Mouse (Mus musculus): ENCODE measurements around the gene Cdr2l.
"Not testable (repeated sequence)": the region's sequence is repeated elsewhere in the genome, so short reads cannot be mapped to it uniquely, and the experiment has no call there.

Gene Cdr2l

DNA sequence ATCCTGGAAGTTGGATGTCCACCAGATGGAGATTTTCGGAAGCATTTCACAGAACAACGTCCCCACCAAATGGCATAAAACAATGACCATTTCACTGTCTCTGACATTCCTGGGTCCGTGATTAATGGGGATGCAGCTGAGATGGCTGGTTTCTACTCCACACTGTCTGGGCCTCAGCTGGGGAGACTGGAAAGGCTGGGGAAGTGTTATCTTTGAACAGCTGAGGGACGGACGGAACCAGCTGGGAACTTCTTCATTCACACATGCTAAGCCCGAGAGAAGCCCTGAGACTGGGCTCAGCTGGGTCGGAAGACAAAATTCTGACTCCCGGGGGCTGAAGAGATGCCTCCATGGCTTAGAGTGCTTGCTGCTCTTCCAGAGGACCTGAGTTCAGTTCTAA, 10.4 kb upstream of the Cdr2l start:
- DNase-seq (ENCODE audit: low read depth, low spot score): no peak

DNA sequence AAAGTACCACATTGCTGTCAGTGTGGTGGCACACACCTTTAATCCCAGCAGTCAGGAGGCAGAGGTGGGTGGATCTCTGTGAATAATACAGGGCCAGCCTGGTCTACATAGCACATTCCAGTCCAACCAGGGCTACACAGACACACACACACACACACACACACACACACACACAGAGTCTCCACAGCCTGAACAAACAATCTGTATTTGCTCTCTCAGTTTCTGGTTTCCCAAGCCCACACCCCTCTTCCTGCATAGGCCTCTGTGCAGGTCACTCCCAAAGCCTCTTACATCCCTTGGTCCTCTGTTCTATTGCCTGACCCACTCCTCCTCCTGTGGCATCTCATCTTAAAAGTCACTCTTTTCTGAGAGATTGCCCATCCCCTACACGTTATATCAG, 9.7 kb upstream of the Cdr2l start:
- DNase-seq (ENCODE audit: low read depth, low spot score): no peak

DNA sequence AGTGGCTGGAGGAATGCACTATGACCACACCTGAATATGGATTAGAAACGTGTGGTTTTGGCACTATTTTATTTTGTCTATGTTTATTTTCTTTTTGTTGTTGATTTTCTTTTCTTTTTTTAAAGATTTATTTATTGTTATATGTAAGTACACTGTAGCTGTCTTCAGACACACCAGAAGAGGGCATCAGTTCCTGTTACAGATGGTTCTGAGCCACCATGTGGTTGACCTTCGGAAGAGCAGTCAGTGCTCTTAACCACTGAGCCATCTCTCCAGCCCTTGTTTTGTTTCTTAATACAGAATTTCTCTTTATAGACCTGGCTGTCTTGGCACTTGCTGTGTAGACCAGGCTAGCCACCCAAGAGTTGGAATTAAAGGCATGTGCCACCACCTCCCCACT, 9.0 kb upstream of the Cdr2l start:
- DNase-seq (ENCODE audit: low read depth, low spot score): peak; percentile 23

DNA sequence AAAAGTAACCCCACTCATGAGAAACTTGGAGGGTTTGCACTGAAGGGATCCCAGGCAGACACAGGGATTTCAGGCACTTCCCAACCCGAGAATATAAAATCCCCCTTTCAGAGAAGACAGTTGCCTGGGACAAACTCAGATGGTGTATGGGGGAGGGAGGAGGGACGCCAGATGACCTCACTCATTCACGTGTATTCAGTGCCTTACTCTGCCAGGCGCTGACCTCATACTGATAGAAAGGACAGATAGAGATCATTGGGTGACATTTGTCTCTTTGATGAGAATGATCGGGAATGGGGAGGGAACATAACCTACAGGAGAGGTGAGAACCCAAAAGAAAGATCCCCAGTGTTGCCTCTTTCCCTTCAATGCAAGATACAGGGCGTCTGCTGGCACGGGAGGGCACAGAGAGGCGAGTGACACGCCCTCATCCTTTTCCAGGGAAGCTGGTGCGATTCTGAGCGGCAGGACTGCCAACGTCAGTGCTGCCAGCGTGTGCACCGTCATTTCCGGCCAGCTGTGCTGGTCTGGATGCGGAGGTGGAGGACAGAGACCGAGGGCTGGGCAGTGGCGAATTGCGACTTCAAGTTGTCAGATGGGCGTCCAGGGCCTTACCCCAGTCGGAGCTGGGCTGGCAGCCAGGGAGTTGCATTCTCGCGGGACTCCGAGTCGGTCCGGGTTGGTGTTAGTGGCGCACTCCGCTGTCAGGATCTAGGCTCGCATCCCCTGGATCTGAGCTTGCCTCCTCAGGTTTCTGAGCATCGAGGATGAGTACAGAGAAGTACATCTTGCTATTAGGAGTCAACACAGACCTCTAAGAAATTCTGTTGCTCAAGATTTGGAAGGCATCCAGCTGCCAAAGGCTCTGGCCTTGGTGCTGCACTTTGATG, 7.7 kb upstream of the Cdr2l start:
- peak; percentile 89 for DNase-seq (ENCODE audit: low read depth, low spot score)

DNA sequence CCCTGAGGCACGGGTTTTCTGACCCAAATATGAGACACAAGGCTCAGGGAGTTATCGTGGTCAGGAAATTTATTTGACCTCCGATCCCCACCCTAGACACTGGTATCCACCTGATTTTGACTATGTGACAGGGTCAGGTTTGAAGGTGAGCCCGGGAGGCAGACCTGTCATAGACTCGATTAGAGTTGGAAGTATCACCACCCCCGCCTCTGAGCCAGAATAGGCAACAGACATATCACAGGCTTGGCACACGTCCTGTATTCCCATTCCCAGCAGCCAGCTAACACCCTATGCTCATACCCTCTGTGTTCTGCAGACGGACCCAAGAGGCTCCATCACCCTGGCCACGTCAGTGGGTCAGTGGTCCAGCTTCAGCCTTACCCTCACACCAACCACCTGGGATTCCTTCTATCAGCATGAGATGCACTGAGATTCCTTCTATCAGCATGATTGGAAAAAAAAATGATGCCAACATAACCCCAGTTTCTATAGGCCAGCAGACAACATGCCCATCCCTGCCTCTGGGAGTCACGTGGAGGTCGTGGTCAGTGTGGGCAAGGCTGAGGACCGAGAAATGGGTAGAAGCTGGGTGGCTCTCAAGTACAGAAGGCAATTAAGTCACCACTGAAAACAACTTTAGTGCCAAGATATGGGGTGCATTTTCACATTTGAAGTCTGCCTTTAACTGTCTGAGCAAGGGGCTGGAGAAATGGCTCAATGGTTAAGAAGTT, 6.9 kb upstream of the Cdr2l start:
- no peak for DNase-seq (ENCODE audit: low read depth, low spot score)

DNA sequence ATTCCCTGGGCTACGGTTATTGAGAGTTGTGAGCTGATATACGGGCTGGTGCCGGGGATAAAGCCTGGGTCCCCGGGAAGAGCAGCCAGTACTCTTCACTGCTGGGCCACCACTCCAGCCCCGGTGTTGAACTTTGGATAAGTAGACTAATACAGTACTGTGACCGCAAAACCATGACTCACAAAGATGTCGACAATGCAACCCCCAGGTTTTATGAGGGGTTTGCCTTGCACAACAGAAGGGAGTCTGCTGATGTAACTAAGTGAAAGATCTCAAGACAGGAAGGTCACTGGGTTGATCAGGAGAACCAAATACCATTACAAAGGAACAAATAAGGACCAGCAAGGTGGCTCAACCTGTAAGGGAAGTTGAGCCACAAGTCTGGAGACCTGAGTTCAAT, 5.0 kb upstream of the Cdr2l start:
- peak; percentile 42 for DNase-seq (ENCODE audit: low read depth, low spot score)

DNA sequence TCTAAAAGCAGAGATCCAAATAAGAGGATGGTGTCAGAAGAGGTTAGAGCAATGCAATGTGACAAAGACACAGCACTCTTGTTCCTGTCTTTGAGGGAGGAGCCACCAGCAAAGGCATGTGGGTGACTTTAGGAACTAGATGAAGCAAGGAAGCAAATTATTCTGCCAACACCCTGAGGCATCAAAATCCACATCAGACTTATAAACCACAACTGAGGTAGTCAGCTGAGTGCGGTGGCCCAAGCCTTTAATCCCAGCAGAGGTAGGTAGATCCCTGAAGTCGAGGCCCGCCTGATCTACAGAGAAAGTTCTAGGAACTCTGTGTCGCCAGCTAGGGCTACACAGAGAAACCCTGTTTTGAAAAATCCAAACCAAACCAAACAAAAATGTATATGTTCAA, 4.5 kb upstream of the Cdr2l start:
- DNase-seq (ENCODE audit: low read depth, low spot score): no peak

DNA sequence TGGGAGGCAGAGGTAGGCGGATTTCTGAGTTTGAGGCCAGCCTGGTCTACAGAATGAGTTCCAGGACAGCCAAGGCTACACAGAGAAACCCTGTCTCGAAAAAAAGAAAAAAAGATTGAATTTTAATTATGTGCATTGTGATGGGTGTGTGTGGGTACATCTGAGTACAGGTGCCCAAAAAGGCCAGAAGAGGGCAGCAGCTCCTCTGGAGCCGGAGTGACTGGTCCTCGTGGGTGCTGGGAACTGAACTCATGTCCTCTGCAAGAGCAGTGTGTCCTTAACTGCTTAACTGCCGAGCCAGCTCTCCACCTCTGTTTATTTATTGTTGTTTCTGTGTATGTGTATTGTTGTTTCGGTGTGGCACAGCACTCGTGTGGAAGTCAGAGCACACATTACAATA, 3.9 kb upstream of the Cdr2l start:
- DNase-seq (ENCODE audit: low read depth, low spot score): no peak

DNA sequence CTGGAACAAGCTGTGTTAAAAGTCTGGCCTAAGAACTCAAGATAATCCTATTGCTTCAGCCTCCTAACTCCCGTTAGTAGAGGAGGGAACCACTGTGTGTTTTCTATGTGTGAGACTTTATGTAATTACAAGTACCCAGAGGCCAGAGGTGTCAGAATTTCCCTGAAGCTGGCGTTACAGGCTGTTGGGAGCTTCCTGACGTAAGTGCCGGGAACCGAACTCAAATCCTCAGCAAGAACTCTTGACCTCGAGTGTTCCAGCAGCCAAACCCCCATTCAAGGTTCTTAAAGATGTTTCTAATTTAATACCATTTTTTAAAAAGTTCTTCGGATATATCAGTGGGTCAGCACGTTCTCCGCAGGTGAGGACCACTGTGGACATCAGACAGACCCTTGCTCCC, 440 bp upstream of the Cdr2l start:
- DNase-seq (ENCODE audit: low read depth, low spot score): no peak

DNA sequence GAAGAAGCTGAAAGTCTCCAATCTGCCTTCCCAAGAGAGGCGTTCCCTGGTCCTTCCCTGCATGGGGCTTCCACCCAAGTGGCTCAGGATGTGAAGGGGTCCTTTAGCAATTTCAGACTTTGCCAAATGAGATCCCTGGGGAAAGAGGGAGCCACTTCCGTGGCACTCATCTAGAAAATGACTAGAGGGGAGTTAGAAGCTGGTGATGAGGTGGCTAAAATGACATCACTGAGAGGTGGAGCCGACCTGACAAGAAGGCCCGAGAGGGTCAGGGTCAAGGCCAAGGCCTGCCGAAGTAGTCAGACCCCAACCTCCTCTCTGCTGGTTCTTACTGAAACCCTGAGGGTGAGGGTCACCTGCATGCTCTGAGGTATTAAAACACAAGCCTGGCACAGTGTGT, 1.2 kb downstream of the Cdr2l start:
- DNase-seq (ENCODE audit: low read depth, low spot score): peak; percentile 64

DNA sequence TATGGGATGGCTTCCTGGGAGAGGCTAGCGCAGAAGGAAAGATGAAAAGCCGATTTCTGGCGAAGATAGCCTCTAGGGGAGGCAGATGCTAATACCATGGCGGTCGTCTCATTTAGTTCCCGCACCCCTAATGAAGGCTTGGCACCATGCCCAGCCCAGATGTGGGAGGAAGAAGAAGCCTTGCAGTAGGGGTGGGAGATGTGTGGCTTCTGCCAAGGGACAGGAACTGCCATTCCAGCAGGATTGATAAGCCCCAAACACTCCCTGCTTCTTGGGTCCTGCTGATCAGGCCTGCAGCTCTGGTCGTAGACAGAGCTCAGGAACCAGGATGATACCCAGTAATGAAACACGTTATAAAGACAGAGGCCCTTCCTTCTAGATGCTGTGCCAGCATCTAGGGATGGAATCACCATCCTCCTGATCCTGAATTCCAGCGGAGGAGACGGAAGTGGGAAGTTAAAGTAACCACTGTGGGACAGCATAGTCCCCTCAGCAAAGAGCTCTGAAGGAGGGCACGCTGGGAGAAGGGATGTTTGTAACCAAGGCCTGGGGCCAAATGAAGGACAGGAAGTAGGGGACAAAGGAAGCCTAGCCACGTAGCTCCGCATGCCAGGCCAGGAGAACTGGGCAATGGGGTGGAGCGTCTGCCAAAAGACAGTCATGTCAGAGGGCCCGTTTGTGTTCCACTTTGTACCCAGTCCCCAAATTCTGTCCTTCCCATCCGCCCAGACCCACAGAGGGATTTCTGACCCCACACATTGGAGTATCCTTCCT, 2.2 kb downstream of the Cdr2l start:
- peak; percentile 38 for DNase-seq (ENCODE audit: low read depth, low spot score)

DNA sequence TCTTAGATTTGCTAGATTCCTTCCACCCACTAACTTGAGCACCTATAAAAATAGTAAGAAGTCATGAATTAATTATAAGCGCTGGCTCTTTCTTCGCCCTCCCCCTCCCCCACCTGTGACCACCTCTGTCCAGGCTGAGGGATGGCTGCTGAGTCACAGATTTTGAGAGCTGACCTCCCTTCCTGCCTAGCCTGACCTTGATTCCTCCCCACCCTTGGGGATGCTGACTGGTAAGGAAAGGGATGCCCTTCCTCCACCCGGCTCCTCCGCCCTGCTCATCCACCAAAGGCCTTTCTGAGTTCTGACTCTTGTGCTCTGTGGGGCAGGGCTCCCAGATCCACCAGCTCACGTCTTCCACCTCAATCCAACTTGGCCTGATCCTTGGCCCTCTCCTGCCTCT, 2.9 kb downstream of the Cdr2l start:
- peak; percentile 63 for DNase-seq (ENCODE audit: low read depth, low spot score)

DNA sequence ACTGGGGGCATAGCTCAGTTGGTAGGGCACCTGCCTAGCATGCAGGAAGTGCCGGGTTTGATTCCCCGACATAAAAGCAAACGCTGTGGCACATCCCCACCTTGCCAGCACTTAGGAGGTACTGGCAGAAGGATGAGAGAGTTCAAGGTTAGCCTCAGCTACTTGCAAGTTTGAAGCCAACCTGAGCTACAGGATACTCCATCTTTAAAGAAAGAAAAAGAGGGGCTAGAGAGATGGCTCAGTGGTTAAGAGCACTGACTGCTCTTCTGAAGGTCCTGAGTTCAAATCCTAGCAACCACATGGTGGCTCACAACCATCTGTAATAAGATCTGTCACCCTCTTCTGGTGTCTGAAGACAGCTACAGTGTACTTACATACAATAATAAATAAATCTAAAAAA, 5.1 kb downstream of the Cdr2l start:
- DNase-seq (ENCODE audit: low read depth, low spot score): not testable (repeated sequence)

DNA sequence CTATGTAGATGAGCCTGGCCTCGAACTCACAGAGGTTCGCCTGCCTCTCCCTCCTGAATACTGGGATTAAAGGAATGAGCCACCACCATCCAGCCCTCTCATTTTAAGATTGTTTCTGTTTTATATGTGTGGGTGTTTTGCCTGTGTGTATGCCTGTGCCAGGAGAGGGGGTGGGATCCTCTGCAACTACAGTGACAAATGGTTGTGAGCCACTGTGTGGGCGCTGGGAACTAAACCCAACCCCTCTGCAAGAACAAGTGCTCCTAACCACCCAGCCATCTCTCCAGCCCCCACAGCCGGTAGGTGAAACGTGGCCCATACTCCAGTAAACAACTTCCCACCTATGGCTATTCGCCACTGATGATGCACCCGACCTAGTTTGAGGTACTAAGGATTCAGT, 9.6 kb downstream of the Cdr2l start:
- DNase-seq (ENCODE audit: low read depth, low spot score): no peak

DNA sequence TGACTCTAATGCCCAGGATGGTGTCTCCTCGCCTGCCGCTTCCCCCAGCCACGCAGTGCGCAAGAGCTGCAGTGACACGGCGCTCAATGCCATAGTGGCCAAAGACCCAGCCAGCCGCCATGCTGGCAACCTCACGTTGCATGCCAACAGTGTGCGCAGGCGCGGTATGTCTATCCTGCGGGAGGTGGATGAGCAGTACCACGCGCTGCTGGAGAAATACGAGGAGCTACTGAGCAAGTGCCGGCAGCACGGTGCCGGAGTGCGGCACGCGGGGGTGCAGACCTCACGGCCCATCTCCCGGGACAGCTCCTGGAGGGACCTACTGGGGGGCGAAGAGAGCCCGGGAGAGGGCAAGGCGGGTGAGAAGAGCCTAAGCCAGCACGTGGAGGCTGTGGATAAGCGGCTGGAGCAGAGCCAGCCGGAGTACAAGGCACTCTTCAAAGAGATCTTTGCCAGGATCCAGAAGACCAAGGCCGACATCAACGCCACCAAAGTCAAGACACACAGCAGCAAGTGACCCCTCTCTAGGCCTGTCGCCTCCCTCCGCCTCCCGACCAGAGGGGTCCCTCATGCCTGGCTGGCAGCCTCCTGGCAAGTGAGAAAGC, 12.1 kb downstream of the Cdr2l start:
- DNase-seq (ENCODE audit: low read depth, low spot score): no peak

DNA sequence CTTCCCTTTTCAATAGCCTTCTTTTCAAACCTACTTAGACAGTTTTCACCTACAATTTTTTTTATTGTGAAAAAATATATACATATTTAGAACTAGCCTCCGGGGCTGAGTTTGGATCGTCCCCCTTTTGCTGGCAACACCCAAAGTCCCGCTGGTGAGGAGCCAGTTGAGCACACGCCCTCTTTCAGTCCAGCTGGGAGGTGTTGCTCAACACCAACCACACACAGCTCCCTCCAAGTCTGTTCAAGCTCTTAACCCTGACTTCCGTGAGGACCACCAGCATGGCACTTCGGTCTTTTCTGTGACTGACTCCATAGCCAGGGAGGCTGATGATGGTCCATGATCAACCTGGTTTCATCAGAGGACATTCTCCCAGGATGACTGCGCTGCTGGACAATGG, 16.4 kb downstream of the Cdr2l start:
- peak; percentile 51 for DNase-seq (ENCODE audit: low read depth, low spot score)

DNA sequence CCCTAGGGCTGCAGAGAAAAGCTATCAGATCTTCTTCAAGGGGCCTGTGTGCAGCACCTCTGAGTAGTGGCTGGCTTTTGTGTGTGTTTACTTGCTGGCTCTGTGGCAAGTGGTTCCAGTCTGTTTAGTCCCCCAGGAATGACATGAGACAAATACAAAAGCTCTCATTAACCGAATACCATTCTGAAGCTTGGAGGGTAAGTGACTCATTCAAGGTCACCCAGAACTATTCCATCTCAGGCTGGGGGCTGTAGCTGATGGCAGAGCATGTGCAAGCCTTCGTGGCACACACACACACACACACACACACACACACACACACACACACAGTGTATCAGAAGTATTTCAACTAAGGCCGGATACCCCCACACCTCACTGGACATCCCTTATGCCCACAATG, 18.4 kb downstream of the Cdr2l start:
- DNase-seq (ENCODE audit: low read depth, low spot score): peak; percentile 45

DNA sequence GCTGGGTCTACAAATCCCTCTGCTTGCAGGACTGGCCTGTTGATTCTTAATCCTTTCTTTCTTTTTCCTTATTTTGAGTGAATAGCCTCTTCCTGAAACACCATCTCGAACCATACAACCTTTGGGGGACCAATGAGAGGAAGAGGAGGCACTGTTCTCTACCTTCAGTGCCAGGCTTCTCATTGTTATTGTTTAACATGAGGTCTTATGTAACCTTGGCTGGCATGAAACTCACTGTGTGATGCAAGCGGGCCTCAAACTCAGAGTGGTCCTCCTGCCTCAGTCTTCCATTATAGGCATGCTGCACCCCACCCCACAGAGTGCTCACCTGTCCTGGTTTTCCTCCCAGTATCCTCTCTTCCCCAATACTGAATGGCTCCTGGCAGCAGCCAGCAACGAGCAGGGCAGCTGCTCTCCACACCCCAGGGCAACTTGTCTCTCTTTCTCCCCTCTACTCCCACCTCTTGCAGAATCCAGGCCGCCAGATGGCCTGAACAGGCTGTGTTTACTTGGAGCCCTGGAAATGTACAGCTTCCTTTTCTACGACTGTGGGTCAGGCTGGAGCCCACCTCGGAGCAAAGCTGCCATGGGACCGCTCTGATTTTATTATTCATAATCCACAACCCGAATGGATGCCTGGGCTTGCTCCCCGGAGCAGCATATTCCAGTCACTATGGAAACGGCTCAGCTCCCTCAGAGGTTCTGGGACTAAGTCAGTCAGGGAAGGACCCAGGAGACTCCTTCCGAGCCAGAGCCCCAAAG, 19.1 kb downstream of the Cdr2l start:
- no peak for DNase-seq (ENCODE audit: low read depth, low spot score)

DNA sequence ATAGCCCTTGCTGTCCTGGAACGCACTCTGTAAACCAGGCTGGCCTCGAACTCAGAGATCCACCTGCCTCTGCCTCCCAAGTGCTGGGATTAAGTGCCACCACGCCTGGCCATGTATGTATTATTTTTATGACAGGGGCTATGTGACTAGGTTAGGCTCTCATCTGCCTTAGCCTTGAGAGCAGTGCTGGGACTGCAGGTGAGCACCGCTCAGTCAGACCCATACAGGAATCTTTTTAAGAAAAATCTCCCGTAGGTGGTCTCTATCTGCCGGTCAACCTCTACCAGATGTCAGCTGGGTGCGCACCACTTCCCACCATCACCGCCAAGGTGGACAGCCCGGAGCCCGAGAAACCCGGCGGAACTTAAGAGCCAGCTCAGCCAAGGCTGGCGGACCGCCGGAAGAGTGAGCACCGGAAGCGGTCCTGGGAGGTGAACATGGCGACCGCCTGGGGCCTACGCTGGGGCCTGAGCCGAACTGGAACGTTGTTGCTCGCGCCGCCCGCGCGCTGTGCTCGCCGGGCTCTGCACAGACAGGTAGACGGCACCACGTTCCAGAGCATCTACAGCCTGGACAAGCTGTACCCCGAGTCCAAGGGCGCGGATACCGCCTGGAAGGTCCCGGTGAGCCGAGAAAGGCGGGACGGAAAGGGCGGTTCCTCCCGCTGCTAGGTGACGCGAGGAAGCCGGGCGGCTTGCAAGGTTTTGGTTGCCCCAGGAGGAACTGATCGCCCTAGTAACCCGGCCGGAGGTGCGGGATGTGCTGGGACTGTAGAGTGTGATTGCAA, 21.8 kb downstream of the Cdr2l start, which contains the start of gene Mrpl58:
TSS of gene Mrpl58 (plus strand) at position 415 of the 787 bp plus-strand sequence.
- peak; percentile 87 for DNase-seq (ENCODE audit: low read depth, low spot score)

DNA sequence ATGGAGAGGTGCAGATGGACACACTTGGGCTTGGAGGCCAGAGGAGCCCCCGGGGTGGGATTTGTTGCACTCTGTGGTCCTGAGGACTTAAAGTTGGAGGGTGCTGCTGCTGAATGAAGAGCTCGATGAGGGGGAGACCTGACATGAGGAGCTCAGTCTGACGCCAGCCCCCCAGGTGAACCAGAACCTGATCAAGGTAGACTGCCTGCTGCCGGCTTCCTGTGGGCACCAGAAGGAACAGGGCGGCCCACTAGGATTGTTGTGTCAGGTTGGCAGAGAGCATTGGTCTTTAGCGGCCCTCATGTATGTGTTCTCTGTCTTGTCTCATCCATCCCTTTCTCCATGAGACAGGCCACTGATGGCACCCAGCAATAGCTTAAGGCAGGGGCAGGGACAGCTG, 24.0 kb downstream of the Cdr2l start:
- no peak for DNase-seq (ENCODE audit: low read depth, low spot score)

Data from 3T3-L1 (cell line).